Mouse (Mus musculus): ENCODE data around the gene Eepd1. TPM values are rescaled to one million over a fixed set of nuclear protein-coding genes. Genes with fewer than 3 reads are reported as not detected.

Gene Eepd1
- total RNA-seq, 2 experiments from 2014 or later = 13.8 to 16.4 TPM

GRCm38 (mm10) chr9:25570436-25570835, 89.1 kb downstream of the Eepd1 start:
- DNase-seq (ENCODE audit: extremely low spot score in 1 of 2, low spot score in 1 of 2) = no peak

GRCm38 (mm10) chr9:25571381-25571780, 90.0 kb downstream of the Eepd1 start:
- no peak for DNase-seq (ENCODE audit: extremely low spot score in 1 of 2, low spot score in 1 of 2)

- DNase-seq (ENCODE audit: extremely low spot score in 1 of 2, low spot score in 1 of 2) = no peak
Measured at GRCm38 (mm10) chr9:25573753-25574152, 92.4 kb downstream of the Eepd1 start.

GRCm38 (mm10) chr9:25574186-25574585, 92.8 kb downstream of the Eepd1 start:
- DNase-seq (ENCODE audit: extremely low spot score in 1 of 2, low spot score in 1 of 2) = no peak

GRCm38 (mm10) chr9:25578674-25579596, 97.6 kb downstream of the Eepd1 start:
- DNase-seq (ENCODE audit: extremely low spot score in 1 of 2, low spot score in 1 of 2) = no peak

- no peak for DNase-seq (ENCODE audit: extremely low spot score in 1 of 2, low spot score in 1 of 2)
Measured at GRCm38 (mm10) chr9:25583621-25584020, 102.3 kb downstream of the Eepd1 start.

- DNase-seq (ENCODE audit: extremely low spot score in 1 of 2, low spot score in 1 of 2) = no peak
Measured at GRCm38 (mm10) chr9:25585614-25586013, 104.3 kb downstream of the Eepd1 start.

GRCm38 (mm10) chr9:25588581-25588980, 107.2 kb downstream of the Eepd1 start:
- no peak for DNase-seq (ENCODE audit: extremely low spot score in 1 of 2, low spot score in 1 of 2)

GRCm38 (mm10) chr9:25590740-25591139, 109.4 kb downstream of the Eepd1 start:
- no peak for DNase-seq (ENCODE audit: extremely low spot score in 1 of 2, low spot score in 1 of 2)

- DNase-seq (ENCODE audit: extremely low spot score in 1 of 2, low spot score in 1 of 2) = peak in 1 of 2 experiments; percentile 58
Measured at GRCm38 (mm10) chr9:25591390-25592354, 110.3 kb downstream of the Eepd1 start.

- no peak for DNase-seq (ENCODE audit: extremely low spot score in 1 of 2, low spot score in 1 of 2)
Measured at GRCm38 (mm10) chr9:25592355-25592955, 111.1 kb downstream of the Eepd1 start.

- no peak for DNase-seq (ENCODE audit: extremely low spot score in 1 of 2, low spot score in 1 of 2)
Measured at GRCm38 (mm10) chr9:25624744-25625143, 143.4 kb downstream of the Eepd1 start.

- DNase-seq (ENCODE audit: extremely low spot score in 1 of 2, low spot score in 1 of 2) = no peak
Measured at GRCm38 (mm10) chr9:25629531-25630099, 148.3 kb downstream of the Eepd1 start.

Other genes with a start within 250 kb of the Eepd1 start
- 100 to 1,000 TPM; 281 to 289 TPM for gene Sept7, start 229.1 kb upstream of the Eepd1 start, total RNA-seq (2021)